Mouse (Mus musculus): ENCODE data around the gene Dll4.

DNA sequence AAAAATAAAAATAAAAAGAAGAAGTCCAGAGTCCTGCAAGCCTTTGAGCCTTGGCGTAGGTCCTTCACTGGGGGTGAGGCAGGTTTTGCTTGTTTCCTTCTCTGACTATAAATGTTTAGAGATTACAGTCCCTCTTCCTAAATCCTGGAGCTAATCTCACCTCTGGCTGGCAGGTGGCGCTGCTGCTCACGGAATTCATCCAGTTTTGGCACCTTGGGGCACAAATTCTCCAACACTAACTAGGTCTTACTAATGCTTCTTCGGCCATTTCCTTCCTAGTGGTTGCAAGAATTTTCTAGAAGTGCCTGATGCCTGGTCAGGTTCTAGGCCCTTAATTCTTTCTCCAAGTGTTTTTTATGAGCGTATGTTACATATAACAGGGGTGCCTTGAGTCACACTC lies 27.3 kb upstream of the Dll4 start:
- TF ChIP-seq CTCF (IDR thresholded peaks at IDR 0.05; ENCODE audit: borderline replicate concordance, control insufficient read depth, extremely low read depth, insufficient read depth, low read length, poor library complexity) (no peak), POLR2A (IDR thresholded peaks at IDR 0.05; ENCODE audit: control insufficient read depth, extremely low read depth, insufficient read depth, low read length, poor library complexity) (no peak)

All from thymus, adult 2 months (tissue).